Mouse (Mus musculus) spleen, adult 18-20 months (tissue): ENCODE measurements around the gene Nup98.

Experiments
- DNase-seq, 2 experiments: peaks; one replicate each; pipeline ENCODE4 v3.0.0; 2022; ENCODE audit warnings: mixed read lengths in 2 of 2

Gene Nup98

DNA sequence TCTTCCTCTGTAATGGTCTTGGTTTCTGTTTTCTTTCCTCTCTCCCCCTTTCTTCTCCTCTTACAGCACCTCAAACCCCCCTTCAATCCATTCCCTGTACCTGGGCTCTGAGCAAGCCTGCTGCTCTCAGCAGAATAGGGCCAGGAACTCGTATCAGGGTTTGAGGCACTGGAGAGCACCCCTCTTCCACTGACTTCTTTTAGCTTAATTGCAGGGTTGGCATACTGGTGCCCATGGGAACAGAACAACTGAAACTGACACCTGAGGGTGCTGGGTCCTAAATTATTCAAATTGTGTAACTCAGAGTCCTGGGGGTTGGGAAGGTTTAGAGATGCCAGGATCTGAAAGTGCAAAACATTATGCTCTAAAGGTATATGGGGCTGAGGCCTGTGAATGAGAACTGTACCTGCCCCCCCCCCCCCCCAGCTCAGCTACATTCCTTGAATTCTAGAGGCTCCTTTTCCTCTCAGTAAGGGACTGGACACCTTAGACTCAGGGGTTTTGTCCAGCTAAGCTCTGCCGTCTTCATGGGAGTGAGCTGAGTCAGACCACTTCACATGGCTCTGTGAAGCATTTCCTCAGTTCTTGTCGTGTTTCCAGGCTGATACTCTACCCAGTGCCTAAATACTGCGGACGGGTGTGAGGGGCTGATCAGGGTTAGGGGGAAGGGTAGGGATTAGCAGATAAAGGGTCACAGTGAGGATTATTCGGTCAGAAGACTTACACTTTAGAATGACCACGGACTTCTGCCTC is 93.2 kb downstream of the Nup98 start, which contains the start of gene Chrna10:
Gene Chrna10 (minus strand): TSS at position 250 of the 753 bp plus-strand sequence.
- no peak for DNase-seq

DNA sequence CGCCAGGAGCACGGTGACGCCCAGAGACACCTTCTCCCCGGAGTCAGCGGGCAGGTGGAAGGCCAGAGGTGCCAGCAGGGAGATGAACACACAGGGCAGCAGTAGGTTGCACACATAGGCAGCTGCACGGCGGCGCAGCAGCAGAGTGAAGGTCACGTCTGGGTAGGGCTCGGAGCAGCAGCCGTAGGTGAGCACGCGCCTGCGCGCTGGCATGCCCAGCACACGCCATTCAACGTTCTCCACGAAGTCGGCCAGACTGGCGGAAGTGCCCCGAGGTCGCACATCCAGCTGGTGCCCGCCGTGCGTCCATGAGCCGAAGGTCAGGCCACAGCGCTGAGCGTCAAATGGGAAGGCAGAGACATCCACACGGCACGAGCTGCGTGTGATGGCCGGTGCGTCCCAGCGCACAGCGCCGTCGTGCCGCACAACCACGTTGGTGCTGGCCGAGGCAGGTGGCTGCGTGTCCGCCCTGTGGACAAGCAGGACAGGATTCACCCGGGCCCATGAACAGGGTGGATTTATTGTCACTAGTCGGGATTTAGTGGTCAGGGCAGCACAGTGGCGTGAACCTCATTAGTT is 96.7 kb downstream of the Nup98 start:
- DNase-seq: no peak

DNA sequence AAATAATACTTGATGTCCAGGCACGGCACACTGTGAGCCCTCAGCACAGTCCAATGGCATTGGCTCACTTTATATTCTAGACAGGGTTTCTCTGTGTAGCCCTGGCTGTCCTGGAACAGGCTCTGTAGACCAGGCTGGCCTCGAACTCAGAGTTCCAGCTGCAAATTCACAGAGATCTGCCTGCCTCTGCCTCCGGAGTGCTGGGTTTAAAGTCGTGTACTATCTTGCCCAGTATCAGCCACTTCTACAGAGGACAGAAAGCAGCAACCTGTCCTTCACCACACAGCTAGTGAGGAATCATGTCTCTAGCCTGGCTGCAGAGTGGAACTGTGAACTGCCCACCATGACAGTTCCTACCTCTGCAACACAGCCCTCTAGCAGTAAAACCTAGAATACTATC is 100.2 kb downstream of the Nup98 start:
- no peak for DNase-seq

DNA sequence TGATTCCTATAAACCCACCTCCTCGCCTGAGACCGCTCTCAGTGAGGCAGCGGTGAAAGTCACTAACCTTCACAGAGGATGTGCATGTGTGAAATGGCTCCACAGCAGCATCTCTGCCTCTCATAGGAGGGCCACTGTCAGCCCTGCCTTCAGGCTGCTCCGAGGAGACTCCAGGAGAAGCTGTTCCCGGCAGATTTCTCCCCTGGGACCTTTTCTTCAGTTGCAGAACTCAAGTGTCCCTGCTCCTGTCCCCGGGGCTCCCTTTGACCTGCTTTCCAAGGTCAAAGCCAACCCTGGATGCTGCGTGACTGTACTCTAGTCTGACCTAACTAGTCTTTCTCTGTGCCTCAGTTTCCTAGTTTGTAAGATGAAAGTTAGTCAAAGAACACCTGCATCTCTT is 100.8 kb downstream of the Nup98 start, which contains the start of gene Art5:
Gene Art5 (minus strand): TSS at position 319 of the 400 bp plus-strand sequence.
- DNase-seq: no peak

DNA sequence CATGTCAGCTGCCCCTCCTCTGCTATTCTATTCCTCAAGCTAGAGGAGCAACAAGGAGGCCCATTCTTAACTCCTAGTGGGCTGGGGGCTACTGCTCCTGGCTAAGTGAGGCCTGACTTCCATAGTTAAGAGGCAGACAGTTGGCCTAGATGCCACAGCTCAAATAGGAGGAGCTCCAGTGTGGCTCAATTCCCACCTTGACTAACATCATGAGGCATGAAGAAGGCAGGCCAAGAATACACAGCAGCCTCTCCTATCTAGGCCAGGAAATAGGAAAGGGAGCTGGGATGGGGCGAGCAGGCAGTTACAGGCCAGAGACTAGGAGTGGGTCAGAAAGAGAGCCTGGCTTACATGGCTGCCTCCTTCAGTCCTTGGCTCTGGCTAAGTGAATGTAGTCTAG is 101.8 kb downstream of the Nup98 start:
- no peak for DNase-seq

DNA sequence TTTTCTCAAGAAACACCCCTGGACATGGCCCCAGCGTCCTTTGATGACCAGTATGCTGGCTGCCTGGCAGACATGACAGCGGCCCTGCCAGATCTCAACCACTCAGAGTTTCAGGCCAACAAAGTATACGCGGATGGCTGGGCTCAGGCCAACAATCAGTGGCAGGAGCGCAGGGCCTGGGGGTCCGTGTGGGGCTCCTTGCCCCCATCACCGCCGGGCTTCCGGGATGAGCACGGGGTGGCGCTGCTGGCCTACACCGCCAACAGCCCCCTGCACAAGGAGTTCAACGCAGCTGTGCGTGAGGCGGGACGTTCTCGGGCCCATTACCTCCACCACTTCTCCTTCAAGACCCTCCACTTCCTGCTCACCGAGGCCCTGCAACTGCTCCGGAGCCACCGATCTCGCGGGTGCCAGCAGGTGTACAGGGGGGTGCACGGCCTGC is 103.3 kb downstream of the Nup98 start:
- DNase-seq: no peak

DNA sequence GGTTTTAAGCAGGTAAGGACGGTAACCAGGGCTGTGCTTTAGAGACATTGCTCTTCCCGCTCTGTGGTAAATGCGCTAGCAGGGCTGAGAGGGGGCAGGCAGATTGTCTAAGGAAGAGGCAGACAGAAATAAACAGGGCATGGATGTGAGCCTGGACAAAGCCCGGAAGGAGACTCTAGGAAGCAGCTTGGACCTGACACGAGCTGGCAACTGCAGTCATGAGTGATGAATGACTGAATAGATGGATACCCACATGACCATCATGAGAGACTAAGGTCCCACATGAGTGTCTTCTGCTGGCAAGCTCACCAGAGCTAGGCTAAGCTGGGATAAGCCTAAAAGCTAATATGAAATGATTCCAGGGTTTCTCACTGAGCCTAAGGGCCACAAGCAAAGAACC is 105.8 kb downstream of the Nup98 start:
- DNase-seq: no peak

DNA sequence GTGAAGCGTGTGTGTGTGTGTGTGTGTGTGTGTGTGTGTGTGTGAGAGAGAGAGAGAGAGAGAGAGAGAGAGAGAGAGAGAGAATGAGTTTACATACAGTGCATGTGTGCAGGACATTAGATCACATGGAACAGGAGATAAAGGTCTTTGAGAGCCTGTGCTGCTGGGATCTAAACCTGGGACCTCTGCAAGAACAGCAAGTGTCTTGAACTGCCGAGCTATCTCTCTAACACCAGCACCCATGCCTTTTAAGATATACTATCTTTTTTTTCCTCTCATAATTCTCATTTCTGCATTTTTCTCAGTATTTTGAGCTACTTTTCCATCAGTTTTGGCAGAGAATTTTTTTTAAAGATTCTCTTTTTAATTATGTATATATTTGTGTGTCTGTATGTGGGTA is 106.4 kb downstream of the Nup98 start:
- DNase-seq: no peak

DNA sequence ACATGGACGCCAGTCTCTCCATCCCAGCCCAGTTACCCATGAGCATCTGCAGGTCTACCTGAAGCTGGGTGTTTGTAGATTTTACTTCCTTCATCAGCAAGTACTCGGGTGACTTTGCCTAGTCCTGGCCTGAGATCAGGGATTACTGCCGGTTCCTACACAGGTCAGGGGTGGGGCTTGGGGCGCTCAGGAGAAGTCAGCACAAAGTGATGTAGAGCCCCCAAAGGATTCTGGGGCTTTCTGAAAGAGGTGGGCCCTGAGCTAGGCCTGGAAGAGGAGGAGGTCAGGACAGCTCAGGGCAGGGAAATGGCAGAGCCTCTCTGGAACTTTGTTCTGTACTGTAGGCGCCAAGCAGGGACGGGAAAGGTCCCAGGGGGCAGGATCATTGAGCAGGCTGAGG is 107.3 kb downstream of the Nup98 start:
- DNase-seq: no peak

DNA sequence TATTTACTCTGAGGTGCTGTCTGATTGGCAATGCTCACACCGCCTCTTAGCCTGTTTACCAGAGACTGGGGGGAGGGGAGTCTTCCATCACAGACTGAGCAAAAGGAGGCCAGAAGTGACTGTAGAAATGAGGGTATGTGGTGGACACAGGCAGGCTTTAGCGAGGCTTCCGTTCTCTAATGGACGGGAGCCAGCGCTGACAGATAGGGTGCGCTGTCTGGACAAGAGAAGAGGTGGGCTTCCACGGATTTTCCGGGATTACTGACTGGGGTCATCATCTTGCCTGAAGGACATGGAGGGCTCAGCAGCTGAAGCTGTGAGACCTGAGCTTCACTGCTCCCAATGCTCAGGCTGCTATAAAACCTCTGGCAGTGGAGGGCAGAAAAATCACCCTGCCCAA is 107.7 kb downstream of the Nup98 start:
- DNase-seq: no peak

DNA sequence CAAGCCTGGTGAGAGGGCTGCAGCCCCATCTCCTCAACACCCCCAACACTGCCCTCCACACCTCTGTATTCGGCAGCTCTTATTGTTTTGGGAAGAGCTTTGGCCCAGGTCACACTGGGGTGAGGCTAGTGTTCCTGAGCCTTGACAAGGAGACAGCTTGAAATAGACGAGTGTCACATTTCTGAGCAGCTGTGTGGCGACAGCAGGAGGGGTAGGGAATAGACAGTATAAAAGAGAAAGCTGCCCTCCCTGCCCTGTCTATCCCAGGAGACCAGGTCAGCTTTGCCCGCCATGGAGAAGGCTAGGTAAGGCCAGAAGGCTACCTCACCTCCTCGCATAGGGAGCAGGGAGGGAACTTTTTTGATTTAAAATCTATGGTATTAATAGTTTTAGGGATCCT is 108.5 kb downstream of the Nup98 start, which contains the start of gene Art1:
Gene Art1 (plus strand): TSS at position 257 of the 400 bp plus-strand sequence.
- DNase-seq: no peak

DNA sequence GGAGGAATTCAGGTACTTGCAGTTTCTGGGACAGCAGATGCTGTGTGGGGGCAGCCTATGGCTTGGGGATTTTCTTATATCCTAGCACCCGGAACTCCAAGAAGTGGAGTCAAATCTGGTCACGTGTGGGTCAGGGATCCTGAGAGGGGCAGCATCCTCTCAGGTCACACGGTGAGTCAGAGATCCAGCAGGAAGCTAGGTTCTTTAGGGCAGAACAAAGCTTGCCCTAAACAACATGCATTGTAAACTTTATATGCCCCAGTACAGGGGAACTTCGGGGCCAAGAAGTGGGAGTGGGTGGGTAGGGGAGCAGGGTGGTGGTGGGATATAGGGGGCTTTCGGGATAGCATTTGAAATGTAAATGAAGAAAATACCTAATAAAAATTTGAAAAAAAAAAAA is 109.1 kb downstream of the Nup98 start:
- no peak for DNase-seq

DNA sequence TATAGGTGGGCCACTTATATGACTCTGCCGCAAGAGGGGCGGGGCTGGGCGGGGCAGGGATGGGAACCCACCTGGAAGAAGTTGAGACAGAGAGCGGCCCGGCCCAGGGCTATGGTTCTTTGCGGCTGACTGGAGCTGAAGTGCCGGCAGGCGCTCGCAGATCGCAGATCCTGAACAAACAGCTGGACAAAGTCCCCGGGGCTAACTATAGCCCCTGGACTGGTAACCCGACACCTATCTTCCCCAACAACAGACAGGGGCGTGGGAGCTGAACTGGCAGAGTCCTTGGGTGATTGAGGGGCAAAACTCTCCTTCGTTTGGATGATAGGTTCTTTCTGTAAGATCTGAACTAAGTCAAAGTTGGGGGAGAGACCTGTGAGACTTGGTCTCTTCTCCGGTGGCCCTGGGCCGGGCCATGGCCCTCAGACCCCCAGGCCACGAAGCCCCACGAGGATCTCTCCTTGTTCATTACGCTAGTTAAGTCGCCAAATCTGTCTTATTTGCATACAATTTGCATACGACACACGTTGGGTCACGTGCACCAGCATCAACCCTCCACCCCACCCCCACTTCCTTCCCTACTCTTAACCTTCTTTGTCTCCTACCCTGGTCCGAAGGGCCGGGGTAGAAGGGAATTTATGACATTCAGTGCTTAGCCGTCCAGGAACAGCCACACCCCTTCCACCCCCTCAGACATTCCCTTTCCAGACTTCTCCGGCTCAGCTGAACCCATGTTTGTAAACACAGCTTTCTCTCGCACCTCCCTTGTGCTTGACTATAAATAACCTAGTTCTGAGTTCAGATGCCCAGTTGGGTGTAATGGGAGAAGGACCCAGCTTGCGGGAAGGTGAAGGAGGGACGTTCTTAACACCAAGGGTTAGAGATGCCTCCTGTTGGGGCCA is 110.0 kb downstream of the Nup98 start:
- peak in 1 of 2 experiments; percentile 17 for DNase-seq

DNA sequence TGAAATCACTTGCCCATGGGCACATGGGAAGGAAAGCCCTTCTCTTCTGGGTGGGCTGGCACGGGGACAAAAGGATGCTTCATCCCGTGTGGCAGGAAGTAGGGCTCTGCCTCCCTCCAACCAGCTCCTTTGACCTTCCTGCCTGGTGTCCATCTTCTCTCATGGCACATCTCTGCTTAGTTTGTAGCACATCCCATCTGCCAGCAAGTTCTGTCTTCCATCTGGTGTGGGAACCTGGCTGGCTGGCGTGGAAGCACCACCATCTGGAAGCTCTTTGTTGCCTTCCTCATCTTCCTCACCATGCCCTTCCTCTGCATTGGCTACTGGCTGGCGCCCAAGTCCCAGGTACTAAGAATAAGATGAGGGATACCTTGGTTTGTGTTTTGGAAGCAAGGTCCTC is 122.6 kb downstream of the Nup98 start:
- no peak for DNase-seq

DNA sequence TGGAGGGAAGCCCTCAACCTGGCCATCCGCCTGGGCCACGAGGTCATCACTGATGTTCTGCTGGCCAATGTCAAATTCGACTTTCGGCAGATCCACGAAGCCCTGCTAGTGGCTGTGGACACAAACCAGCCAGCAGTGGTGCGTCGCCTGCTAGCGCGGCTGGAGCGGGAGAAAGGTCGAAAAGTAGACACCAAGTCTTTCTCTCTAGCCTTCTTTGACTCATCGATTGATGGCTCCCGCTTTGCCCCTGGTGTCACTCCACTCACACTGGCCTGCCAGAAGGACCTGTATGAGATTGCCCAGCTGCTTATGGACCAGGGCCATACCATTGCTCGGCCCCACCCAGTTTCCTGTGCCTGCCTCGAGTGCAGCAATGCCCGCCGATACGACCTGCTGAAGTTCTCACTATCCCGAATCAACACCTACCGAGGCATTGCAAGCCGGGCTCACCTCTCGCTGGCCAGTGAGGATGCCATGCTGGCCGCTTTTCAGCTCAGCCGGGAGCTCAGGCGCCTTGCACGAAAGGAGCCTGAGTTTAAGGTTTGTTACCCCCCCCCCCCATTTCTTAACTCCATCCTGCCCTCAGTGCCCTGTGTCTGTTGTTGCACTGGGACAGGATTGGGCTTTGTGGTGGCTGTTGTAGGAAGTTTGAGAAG is 125.8 kb downstream of the Nup98 start:
- no peak for DNase-seq

DNA sequence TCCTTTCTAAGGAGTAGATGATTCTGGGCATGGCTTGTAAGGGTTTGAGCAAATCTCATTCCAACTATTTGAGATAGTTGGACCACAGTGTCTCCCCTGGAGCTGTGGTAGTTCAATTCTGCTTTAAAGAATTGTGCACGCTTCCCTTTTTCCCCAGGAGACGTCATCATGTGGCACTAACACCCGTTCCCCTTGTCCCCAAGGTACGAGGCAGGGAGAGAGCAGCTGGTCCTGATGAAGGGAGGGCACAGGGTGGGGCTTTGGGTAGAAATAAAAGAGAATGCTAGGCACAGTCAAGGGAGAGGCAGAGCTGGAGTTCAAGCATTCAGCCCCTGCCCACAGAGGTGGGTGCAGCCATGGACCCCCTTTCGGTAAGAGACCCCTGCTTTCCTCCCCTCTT is 127.2 kb downstream of the Nup98 start, which contains the start of gene Trpc2:
Gene Trpc2 (plus strand): TSS at position 301 of the 400 bp plus-strand sequence.
- DNase-seq: no peak

DNA sequence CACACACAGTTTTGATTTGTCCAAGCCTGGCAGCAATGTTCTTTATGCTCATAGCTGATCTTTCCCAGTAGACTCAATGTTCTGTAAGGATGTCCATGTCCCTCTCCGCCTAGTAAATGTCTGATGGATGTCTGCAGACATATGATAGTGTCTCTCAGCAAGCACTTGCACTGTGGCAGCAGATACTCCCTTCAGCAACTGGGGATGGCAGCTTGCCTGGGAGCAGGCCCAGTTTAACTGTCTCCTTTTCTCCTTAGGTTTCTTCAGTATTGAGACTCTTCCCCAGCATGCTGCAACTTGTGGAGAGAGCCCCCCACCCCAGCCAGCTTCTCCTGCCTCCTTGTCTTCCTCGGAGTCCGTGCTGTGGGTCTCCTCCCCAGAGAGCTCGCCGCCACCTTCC is 128.2 kb downstream of the Nup98 start:
- no peak for DNase-seq

DNA sequence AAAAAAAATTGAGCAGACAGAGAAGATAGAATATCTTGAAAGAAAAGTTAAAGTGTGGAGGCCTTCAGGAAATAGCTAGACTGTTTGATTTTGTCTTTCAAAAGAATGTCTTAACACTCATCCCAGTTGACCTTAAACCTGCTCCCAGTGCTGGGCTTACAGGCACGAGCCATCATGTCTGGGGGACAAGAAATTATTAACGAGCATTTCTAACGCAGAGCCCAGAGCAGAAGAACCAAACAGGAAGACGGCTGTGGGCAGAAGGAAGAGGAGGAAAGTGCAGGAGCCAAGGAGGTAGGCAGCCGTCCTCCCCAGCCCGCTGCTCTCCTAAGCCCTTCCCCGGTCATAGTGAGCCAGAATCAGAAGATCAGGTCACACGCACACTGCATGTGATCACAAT is 129.7 kb downstream of the Nup98 start:
- DNase-seq: no peak

DNA sequence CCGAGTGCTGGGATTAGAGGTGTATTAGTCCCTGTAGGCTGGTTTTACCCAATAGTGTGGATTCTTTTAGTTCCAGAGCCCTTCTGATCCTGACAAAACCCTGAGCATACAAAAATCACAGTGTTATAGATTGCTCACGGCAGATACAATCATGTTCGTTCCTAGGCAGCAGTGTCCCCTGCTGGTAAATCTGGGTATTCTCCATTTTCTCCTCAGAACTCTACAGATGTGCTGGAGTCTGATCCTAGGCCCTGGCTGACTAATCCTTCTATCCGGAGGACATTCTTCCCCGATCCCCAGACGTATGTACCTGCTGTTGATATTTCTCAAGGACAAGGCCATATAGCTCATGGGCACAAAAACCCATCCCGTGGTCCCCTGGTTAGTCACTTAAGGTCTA is 131.5 kb downstream of the Nup98 start:
- peak in 1 of 2 experiments; percentile 19 for DNase-seq

DNA sequence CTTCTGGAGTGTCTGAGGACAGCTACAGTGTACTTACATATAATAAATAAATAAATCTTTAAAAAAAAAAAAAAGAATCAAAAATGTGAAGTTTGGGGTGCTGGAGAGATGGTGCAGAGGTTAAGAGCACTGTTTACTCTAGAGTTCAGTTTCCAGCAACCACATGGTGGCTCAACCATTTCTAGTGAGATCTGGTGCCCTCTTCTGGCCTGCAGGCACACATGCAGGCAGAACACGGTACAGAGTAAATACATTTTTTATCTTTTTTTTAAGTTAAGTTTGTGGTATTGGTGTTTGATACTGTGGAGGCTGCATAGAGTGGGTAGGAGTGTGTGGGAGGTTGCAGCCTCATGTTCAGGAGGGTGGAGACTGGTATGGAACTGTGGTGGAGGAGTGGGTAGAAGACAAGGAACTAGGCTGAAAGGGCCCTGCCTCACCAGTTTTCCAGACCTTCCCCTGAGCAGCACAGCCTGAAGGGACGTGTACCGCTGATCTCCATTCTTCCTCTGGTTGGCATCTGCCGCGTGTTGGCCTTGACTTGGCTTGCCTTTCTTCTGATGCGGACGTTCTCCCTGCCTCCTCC is 133.2 kb downstream of the Nup98 start:
- peak in 1 of 2 experiments; percentile 38 for DNase-seq
